Mouse (Mus musculus): Measurements from ENCODE around the gene Tmem206.

DNA sequence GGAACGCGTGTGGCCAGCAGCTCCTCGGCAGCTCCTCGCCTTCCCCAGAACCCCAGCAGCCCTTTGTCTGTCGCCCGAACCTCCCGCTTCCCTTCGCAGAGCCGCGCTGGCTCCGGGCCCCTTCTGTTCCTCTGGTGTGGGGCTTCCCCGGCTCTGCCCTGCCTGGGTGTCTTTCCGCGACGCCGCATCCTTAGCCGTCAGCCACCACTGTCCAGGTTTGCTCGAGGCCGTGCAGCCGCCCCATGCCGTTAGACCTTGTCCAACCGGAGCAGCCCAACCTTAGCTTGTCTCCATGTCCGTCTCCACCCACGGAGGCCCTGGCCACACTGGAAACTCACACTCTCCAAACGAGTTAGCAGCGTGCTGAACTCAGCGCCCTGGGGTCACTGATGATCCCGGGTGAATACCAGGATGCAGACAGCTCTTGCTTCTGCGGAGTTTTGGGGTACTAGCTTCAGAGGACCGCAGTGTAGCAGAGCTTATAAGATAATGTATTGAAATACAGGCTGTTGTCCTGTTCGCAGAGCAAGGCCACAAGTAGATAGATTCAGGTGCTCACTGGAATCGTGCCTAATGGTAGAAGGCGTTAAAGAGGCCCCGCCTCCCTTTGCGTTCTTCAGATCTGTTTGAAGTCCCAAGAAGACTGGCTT, 646 bp downstream of the Tmem206 start:
- TF ChIP-seq CTCF (IDR thresholded peaks at IDR 0.05; ENCODE audit: control insufficient read depth, insufficient read depth, insufficient replicate concordance, low read depth, low read length) (no peak), POLR2A (IDR thresholded peaks at IDR 0.05; ENCODE audit: control insufficient read depth, low read depth, low read length) (no peak)
